Mouse (Mus musculus) thymus, postnatal 4 days (tissue): ENCODE measurements around the gene Gal.

ENCODE experiments used
- DNase-seq: peaks from one replicate; pipeline ENCODE4 v3.0.0; 2021

Gal gene

GRCm38 (mm10) chr19:3414268-3414733 lies at the start of gene Gal:
Gene Gal, minus strand, starts transcription at chr19:3414544.
- DNase-seq = peak; percentile 35

DNA sequence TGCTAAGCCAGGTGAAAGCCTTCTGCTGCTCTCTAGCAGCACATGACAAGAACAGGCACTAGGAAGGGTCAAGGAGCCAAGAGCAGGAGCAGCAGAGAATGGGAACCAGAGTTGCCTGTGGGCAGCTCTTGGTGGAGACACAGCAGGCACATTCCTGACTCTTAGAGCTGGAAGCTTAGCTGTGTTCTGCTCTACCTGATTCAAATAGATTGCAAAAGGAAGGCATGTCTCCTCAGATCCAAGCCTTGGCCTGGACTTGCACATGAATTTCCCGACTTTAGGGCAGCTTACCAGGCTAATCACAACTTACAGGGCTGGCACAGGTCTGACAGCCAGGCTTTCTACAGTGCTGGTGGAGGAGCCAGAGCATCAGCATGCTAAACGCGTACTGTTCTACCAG lies 45.6 kb upstream of the Gal start:
- no peak for DNase-seq

DNA sequence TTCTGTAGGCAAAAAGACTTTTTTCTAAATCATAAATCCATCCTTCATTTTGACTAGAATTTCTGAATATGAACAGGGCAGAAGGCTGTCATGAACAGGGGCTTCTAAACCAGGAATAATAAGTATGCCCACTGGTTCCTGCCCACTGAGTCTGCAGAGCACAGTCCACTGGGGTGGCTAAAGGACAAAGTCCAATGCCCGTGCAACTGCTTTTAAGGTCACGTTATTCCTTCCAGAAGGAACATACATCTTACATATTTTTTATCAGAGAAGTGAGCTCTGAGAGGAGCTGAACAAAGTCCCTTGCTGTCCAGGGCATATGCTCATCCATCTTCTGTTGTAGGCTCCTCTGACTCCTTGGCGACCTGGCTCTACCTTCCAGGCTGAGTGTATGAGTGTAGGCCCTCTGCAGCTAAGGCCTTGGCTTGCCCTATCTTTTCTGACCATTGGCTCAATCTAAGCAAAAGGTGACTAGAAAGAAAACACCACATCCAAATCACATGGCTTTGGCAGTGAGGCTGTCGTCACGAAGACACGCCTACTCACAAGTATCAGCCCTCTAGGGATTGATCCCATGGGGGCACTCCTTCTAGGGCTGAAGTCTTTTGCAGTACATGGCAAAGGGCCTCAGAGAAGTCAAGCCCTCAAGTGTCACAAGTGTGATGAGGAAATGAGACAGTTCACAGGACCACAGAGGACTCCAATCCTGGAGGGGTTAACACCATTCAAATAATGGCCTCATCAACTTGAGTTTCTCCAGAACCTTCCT lies 44.2 kb upstream of the Gal start:
- no peak for DNase-seq

DNA sequence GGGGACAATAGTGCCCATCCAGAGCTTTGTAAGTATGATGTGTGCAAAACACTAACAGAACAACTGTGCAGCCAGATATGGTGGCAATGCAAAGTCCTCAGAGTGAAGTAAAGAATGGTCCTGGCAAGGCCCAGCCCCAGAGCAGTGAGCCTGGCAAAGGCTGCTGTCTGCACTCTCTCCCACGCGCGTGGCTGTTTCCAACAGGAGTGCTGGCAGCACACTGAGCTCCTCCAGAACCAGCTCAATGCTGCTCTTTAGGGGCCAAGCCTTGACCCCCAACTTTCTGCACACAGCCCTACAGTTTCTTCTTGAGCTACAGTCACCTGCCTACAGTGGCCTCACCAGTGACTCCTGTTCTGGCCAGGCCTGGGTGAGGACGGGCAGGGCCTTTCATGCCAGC lies 43.4 kb upstream of the Gal start:
- DNase-seq = no peak

DNA sequence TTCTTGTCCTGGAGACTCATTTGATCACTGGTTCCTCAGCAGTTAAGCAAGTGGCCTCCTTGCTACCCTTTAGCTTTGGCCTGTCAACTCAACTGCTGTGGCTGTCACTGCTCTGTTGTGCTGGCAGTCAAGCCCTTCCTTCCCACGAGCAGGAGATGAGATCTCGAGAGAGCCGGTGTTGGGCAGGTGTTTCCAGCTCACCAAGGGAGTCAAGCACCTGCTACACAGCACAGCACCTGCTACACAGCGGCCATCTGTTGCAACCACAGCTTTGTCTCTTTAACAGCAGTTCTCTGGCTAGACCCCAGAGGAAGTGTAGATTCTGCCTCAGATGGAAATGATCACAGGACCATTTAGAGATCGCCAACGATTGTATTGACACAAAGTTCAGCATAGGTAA lies 37.3 kb upstream of the Gal start:
- peak; percentile 77 for DNase-seq

- DNase-seq = peak; percentile 66
Observed at GRCm38 (mm10) chr19:3451170-3451569, 36.8 kb upstream of the Gal start.

DNA sequence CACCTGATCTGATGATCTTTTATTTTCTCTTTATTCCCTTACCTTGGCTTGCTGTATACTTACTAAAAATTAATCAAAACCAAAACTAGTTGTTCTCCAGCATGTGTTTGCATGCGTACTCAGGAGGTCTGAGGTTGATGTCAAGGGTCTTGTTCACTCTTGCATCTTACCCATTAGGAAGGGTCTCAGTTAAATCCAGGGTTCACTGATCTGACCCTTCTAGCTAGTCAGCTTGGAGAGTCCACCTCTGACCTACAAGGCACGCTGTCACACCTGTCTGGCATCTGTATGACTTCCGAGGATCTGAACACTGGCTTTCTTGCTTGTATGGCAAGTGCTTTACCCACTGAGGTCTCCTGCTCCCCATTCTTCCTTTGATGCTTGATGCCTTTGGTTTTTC lies 36.4 kb upstream of the Gal start:
- no peak for DNase-seq

GRCm38 (mm10) chr19:3449248-3449647 lies 34.9 kb upstream of the Gal start:
- no peak for DNase-seq

- no peak for DNase-seq
Observed at GRCm38 (mm10) chr19:3447348-3447747, 33.0 kb upstream of the Gal start.

- peak; percentile 27 for DNase-seq
Observed at GRCm38 (mm10) chr19:3441092-3441491, 26.7 kb upstream of the Gal start.

DNA sequence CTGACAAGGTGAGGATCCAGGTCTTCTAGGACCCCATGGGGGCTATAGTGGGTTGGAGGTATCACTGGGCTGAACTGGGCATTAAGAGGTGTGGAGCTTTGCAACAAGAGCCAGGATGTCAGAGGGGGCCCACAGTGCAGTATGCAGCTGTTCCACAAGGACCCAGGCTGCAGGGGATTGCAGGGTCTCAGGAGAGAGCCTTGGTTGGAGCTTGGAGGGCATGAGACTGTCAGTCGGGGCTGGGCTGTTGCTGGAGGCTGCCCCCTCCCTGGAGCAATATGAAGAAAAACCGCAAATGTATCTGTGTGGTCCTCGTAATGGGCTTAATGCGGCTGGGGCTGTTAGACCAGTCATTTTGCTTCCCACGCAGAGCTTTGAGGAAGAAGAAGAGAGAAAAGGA lies 26.3 kb upstream of the Gal start:
- DNase-seq = peak; percentile 48

DNA sequence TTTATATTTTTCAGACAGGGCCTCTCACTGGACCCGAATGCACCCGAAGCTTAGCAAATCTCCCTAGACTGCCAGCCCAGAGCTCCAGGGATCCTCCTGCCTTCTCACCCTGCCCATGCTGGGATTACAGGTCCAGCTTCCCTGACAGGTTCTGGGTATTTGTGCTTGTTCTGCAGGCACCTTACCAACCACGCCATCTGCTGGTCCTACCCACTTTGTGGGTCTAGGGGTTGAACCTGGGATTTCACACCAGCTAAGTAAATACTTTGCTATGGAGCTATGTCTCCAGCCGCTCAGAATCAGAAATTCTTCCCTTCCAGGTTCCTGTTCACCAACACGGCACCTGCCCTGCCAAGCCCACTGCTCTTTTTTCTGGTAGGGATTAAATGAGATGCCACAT lies 23.6 kb upstream of the Gal start:
- DNase-seq = peak; percentile 57

- peak; percentile 88 for DNase-seq
Observed at GRCm38 (mm10) chr19:3436840-3437239, 22.5 kb upstream of the Gal start.

DNA sequence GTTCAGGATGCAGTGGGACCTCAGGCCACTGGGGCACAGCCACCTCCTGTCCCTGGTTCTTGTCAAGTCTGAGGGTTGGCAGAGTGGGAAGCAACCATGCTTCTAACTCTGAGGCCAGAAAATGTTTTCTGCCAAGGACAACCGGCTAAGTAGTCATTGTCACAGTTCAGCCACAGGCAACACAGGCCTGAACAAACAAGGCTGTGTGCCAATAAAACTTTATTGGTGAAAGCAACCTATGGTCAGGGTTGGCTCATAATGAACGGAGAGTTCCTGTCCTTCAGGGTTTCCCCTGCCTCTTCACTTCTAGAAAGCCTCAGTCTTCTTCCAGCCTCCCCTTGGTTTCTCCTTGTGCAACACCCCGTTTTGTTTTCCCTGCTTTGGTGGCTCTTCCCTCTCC lies 21.5 kb upstream of the Gal start:
- DNase-seq = no peak

DNA sequence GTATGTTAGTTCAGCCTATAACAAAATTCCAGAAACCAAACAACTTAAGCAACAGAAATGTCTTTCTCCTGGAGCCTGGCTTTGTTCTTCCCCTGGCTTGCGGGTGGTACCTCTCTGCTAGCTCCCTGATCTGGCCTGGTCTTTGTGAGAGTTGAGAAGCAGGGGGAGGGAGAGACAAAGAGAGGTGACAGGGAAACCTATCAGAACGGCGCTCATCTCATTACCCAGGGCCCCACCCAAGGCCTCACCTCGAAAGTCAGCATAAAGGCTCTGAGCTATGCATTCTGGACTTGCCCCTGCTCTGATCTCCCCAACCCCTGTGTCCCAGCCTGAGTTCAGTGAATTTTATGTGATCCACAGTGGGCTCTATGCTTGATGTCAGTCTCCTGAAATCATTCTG lies 20.3 kb upstream of the Gal start:
- no peak for DNase-seq

GRCm38 (mm10) chr19:3434124-3434523 lies 19.8 kb upstream of the Gal start:
- peak; percentile 22 for DNase-seq

DNA sequence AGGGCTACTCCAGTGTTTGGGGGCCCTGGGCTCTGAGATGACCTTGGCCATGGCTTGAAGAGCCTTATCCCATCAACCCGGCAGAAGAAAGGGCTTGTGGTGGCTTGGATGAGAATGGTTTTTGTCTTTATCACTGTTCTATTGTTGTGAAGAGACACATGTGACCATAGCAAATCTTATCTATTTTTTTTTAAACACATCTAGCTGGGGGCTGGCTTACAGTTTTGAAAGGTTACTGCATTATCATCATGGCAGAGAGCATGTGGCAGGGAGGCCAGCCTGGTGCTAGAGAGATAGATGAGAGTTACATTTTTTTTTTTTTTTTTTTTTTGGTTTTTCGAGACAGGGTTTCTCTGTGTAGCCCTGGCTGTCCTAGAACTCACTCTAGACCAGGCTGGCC lies 17.6 kb upstream of the Gal start:
- no peak for DNase-seq

DNA sequence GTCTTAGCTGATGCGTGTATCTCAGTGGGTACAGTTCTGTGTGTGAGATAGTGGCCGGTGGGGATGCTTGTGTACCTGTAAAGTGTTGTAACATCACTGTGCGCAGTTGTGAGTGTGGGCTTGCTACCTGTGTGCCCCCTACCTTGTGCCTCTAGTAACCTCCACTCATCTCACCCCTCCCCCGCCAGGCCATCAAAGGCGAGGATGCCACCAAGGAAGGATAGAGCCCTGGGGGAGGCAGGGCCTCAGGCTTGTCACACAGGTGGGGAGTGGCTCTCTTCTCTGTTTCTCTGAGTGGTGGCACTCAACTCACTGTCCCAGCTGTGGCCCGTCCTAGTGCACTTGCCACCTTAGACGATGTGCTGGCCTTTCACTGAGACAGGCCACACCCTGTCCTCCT lies 16.7 kb upstream of the Gal start:
- peak; percentile 68 for DNase-seq

GRCm38 (mm10) chr19:3429156-3429816 lies 14.9 kb upstream of the Gal start:
- peak; percentile 27 for DNase-seq

DNA sequence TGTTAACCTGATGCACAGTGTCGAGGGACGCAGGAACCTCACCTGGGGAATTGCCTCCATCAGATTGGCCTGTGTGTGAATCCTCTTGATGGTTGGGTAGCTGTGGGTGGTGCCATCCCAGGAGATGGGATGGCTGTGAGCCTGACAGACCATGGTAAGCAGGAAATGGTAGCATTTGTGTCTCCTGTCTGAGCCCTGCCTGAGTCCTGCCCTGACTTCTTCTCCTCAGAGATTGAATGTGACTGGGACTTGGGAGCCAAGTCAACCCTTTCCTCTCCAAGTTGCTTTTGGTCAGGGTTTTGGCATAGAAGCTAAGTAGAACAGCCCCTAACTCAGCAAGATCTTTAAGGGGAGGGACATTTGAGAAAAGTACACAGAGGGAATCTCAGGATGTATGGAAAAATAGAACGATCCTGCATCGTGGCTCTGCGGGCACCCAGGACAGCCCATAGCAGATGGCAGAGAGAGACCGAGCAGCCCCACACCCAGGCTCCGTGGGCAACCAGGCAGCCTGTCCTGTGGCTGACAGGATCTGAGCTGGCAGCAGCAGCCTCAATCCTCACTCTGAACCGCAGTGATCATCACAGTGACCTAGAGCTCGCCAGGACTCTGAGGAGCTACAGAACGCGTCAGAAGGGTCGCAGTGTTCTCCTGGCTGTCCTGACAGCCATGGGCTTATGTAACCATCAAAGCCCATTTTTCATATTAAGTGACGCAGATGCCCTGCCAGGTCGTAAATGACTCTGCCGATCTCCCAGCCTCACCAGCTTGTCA lies 13.9 kb upstream of the Gal start:
- DNase-seq = no peak

DNA sequence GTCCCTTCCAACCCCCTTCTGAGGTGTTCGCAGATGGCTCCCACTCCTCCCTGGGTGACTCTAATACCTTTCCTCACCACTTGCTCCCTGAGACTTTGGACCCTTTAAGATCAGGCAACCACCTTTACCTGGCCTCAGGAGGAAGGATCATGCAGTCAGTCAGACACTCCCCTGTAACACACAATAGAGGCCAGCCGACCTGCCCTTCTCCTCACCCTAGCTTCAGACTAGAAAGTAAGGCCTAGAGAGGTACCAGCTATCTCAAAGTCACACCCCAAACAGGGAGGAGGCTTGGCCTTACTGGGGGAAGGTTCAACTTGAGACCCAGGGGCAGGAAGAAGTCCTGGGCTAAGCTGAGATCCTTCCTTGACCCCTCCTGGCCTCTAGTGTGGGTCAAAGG lies 9.9 kb upstream of the Gal start:
- DNase-seq = no peak

GRCm38 (mm10) chr19:3422981-3423380 lies 8.6 kb upstream of the Gal start:
- peak; percentile 41 for DNase-seq

DNA sequence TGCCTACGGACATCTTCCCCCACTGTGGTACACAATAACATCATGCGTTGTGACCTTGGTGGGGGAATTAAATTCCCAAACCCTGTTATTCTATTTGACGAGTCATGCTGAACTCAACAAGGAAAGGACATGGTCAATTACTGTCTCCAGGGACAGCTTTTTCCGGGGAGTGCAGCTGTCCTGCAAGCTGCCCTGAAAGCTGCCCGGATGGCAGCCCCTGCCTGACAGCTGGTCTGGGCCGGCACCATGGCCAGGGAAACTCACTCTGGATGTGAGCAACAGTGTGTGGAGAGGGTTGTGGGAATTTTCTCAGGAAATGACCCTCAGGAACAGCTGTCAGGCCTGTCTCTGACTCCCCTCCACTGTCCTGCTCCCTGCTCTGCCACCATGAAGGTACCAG lies 8.1 kb upstream of the Gal start:
- no peak for DNase-seq

- DNase-seq = no peak
Observed at GRCm38 (mm10) chr19:3419251-3419650, 4.9 kb upstream of the Gal start.
